Mouse (Mus musculus): ENCODE data around the gene Aym1. TPM values are rescaled to one million over a fixed set of nuclear protein-coding genes. Genes with fewer than 3 reads are reported as not detected.

Aym1 gene
- polyA plus RNA-seq, 1 experiment from 2014 or later = not detected

DNA sequence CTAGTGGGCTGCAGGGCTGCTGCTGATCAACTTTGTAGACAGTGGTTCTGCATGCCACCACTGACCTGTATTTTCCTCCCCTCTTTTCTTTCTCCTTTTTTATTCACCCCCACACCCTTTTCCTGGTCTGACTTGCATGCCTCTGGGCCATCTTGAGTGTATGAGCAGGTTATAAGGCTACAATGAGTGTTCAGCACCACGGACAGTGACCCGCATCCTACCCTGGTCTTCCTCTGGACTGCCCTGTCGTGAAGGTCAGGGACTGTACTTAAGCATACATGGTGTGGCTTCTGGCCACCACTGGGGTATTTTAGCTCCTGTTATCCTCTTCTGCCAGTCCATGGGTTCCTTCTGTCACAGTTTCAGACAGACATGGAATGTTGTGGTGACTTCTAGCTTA is 50.3 kb downstream of the Aym1 start:
- H3K27me3 ChIP-seq (ENCODE audit: control insufficient read depth, insufficient read depth, low read length) = no peaks in the 10 kb centered on the region
- H3K4me3 ChIP-seq (ENCODE audit: low read depth, low read length) = no peak overlapping the region
- H3K27ac ChIP-seq (ENCODE audit: low read depth, low read length) = no peak overlapping the region
- H3K9me3 ChIP-seq (ENCODE audit: control insufficient read depth, low read length) = no peaks in the 10 kb centered on the region
- no peak overlapping the region for H3K4me2 ChIP-seq (ENCODE audit: low read depth, low read length)
- no peaks in the 10 kb centered on the region for H3K36me3 ChIP-seq (ENCODE audit: control insufficient read depth, insufficient read depth, low read length)
- peaks cover 9% of the 10 kb centered on the region; the same call in 1 of the 2 replicates for H3K4me1 ChIP-seq (ENCODE audit: control insufficient read depth, insufficient read depth, low read length)
- ATAC-seq (ENCODE audit: low read depth) = no peak
- H3K9ac ChIP-seq (replicated peaks; ENCODE audit: low read depth, low read length) = no peak overlapping the region
- WGBS = 4% methylated on average over 3 of the region's 3 CpGs

Small RNA genes within 50 kb of the gene (microRNA-seq; reads per million reads assigned to microRNA genes)
- gene Mir7229 (not detected), gene Mir7230 (not detected)

Other genes with a start within 250 kb of the Aym1 start
- 2.1 and 2.5 TPM in 2 replicates for gene 2900026A02Rik, start 136.1 kb upstream of the Aym1 start, polyA plus RNA-seq (2014; fragmentation: Nextera tagmentation; extraction: Ambion mirVana)
- gene Tmem211, start 130.4 kb upstream of the Aym1 start, polyA plus RNA-seq (2014; fragmentation: Nextera tagmentation; extraction: Ambion mirVana) = 0.14 TPM in 1 of 2 replicates, not detected in the other
- 15.3 and 17.0 TPM in 2 replicates for gene Sgsm1, start 46.5 kb upstream of the Aym1 start, polyA plus RNA-seq (2014; fragmentation: Nextera tagmentation; extraction: Ambion mirVana)
- 19.9 and 20.3 TPM in 2 replicates for gene Wscd2, start 133.0 kb downstream of the Aym1 start, polyA plus RNA-seq (2014; fragmentation: Nextera tagmentation; extraction: Ambion mirVana)

All from neural tube, embryonic 14.5 days (tissue).